Mouse (Mus musculus): ENCODE measurements around the gene Fgf11.

DNA sequence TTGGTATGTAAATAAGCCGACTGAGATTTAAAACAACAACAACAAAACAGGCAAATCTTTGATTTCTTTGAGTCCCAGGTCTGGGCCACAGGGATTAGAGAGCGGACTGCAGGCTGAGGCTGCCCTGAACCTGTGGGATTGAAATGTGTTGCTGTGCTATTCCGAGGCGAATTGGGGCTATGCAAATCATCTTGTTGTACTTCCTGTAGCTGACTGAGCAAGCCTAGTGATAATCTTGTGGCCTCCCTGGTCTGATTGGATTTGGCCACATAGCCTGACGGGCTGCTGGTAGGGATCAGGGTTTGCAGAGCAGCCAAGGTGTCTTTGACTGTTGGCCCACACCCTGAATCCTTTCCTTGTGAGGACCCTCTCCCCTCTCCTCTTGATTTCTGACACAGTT lies 26.7 kb downstream of the Fgf11 start:
- TF ChIP-seq CTCF (IDR thresholded peaks at IDR 0.05; ENCODE audit: extremely low read depth, insufficient read length, insufficient replicate concordance, low read depth, low read length) (no peak), POLR2A (IDR thresholded peaks at IDR 0.05; ENCODE audit: low read depth, low read length) (no peak)

Measured in small intestine, adult 2 months (tissue).